Mouse (Mus musculus): Measurements from ENCODE around the gene Gm10053. TPM values are rescaled to one million over a fixed set of nuclear protein-coding genes. Genes with fewer than 3 reads are reported as not detected.
"Not testable (repeated sequence)": the region's sequence is repeated elsewhere in the genome, so short reads cannot be mapped to it uniquely, and the experiment has no call there.

Gene Gm10053
- 8.1 and 12.9 TPM in 2 replicates for polyA plus RNA-seq (2012; rRNA removed)

GRCm38 (mm10) chr19:24875129-24875870 is at the start of gene Gm10053:
Gene Gm10053 (plus strand): TSS chr19:24875686.
- not testable (repeated sequence) for H3K36me3 ChIP-seq (ENCODE audit: control insufficient read depth, insufficient read depth, low read length); DNase-seq; H3K27ac ChIP-seq (ENCODE audit: control insufficient read depth, insufficient read depth, low read length); H3K27me3 ChIP-seq (ENCODE audit: control insufficient read depth, insufficient read depth, low read length); H3K4me3 ChIP-seq (ENCODE audit: control insufficient read depth, insufficient read depth, low read length); H3K4me1 ChIP-seq (replicated peaks; ENCODE audit: control insufficient read depth, insufficient read depth, low read length)
- 76% methylated on average over 23 of the region's 26 CpGs for WGBS

GRCm38 (mm10) chr19:24842080-24842479 is 33.4 kb upstream of the Gm10053 start:
- 80% methylated on average over 3 of the region's 3 CpGs for WGBS

GRCm38 (mm10) chr19:24845007-24845546 is 30.4 kb upstream of the Gm10053 start:
- Histone ChIP-seq H3K27me3 (ENCODE audit: control insufficient read depth, insufficient read depth, low read length) (no peaks in the 10 kb centered on the region), H3K4me1 (replicated peaks; ENCODE audit: control insufficient read depth, insufficient read depth, low read length) (no peaks in the 10 kb centered on the region), H3K27ac (ENCODE audit: control insufficient read depth, insufficient read depth, low read length) (no peak overlapping the region), H3K4me3 (ENCODE audit: control insufficient read depth, insufficient read depth, low read length) (no peak overlapping the region), H3K36me3 (ENCODE audit: control insufficient read depth, insufficient read depth, low read length) (no peaks in the 10 kb centered on the region)
- WGBS, result 47% methylated on average over 7 of the region's 7 CpGs
- TF ChIP-seq POLR2A (IDR thresholded peaks at IDR 0.05; ENCODE audit: control insufficient read depth, extremely low read depth, insufficient read depth, low read length, poor library complexity), result no peak
- no peak for DNase-seq

More at GRCm38 (mm10) chr19:24842080-24842479, 33.4 kb upstream of the Gm10053 start:
- TF ChIP-seq CTCF (IDR thresholded peaks at IDR 0.05; ENCODE audit: borderline replicate concordance, control insufficient read depth, extremely low read depth, insufficient read depth, low read length, poor library complexity), result no peak
- TF ChIP-seq POLR2A (IDR thresholded peaks at IDR 0.05; ENCODE audit: control insufficient read depth, extremely low read depth, insufficient read depth, low read length, poor library complexity), result no peak
- Histone ChIP-seq H3K4me3 (ENCODE audit: control insufficient read depth, insufficient read depth, low read length) (no peak overlapping the region), H3K27me3 (ENCODE audit: control insufficient read depth, insufficient read depth, low read length) (no peaks in the 10 kb centered on the region), H3K27ac (ENCODE audit: control insufficient read depth, insufficient read depth, low read length) (no peak overlapping the region), H3K4me1 (replicated peaks; ENCODE audit: control insufficient read depth, insufficient read depth, low read length) (no peaks in the 10 kb centered on the region), H3K36me3 (ENCODE audit: control insufficient read depth, insufficient read depth, low read length) (no peaks in the 10 kb centered on the region)
- DNase-seq, result no peak

- H3K4me1 ChIP-seq (replicated peaks; ENCODE audit: control insufficient read depth, insufficient read depth, low read length), result no peaks in the 10 kb centered on the region
- TF ChIP-seq CTCF (IDR thresholded peaks at IDR 0.05; ENCODE audit: borderline replicate concordance, control insufficient read depth, extremely low read depth, insufficient read depth, low read length, poor library complexity) (no peak), POLR2A (IDR thresholded peaks at IDR 0.05; ENCODE audit: control insufficient read depth, extremely low read depth, insufficient read depth, low read length, poor library complexity) (no peak)
- H3K27ac ChIP-seq (ENCODE audit: control insufficient read depth, insufficient read depth, low read length), result no peak overlapping the region
- no peak overlapping the region for H3K4me3 ChIP-seq (ENCODE audit: control insufficient read depth, insufficient read depth, low read length)
- H3K27me3 ChIP-seq (ENCODE audit: control insufficient read depth, insufficient read depth, low read length), result no peaks in the 10 kb centered on the region
- H3K36me3 ChIP-seq (ENCODE audit: control insufficient read depth, insufficient read depth, low read length), result no peaks in the 10 kb centered on the region
- WGBS, result 92% methylated on average over 7 of the region's 7 CpGs
- DNase-seq, result no peak
Observed at GRCm38 (mm10) chr19:24848345-24848744, 27.1 kb upstream of the Gm10053 start.

GRCm38 (mm10) chr19:24848844-24849243 is 26.6 kb upstream of the Gm10053 start:
- TF ChIP-seq POLR2A (IDR thresholded peaks at IDR 0.05; ENCODE audit: control insufficient read depth, extremely low read depth, insufficient read depth, low read length, poor library complexity) (no peak), CTCF (IDR thresholded peaks at IDR 0.05; ENCODE audit: borderline replicate concordance, control insufficient read depth, extremely low read depth, insufficient read depth, low read length, poor library complexity) (no peak)
- H3K36me3 ChIP-seq (ENCODE audit: control insufficient read depth, insufficient read depth, low read length), result no peaks in the 10 kb centered on the region
- no peak overlapping the region for H3K4me3 ChIP-seq (ENCODE audit: control insufficient read depth, insufficient read depth, low read length)
- no peaks in the 10 kb centered on the region for H3K27me3 ChIP-seq (ENCODE audit: control insufficient read depth, insufficient read depth, low read length)
- H3K4me1 ChIP-seq (replicated peaks; ENCODE audit: control insufficient read depth, insufficient read depth, low read length), result no peaks in the 10 kb centered on the region
- H3K27ac ChIP-seq (ENCODE audit: control insufficient read depth, insufficient read depth, low read length), result no peak overlapping the region
- WGBS, result 71% methylated on average over 2 of the region's 2 CpGs
- no peak for DNase-seq

- DNase-seq, result no peak
- Histone ChIP-seq H3K27ac (ENCODE audit: control insufficient read depth, insufficient read depth, low read length) (no peak overlapping the region), H3K4me1 (replicated peaks; ENCODE audit: control insufficient read depth, insufficient read depth, low read length) (no peaks in the 10 kb centered on the region), H3K4me3 (ENCODE audit: control insufficient read depth, insufficient read depth, low read length) (no peak overlapping the region), H3K36me3 (ENCODE audit: control insufficient read depth, insufficient read depth, low read length) (no peaks in the 10 kb centered on the region), H3K27me3 (ENCODE audit: control insufficient read depth, insufficient read depth, low read length) (no peaks in the 10 kb centered on the region)
- WGBS, result 92% methylated on average over 21 of the region's 21 CpGs
- TF ChIP-seq CTCF (IDR thresholded peaks at IDR 0.05; ENCODE audit: borderline replicate concordance, control insufficient read depth, extremely low read depth, insufficient read depth, low read length, poor library complexity) (no peak), POLR2A (IDR thresholded peaks at IDR 0.05; ENCODE audit: control insufficient read depth, extremely low read depth, insufficient read depth, low read length, poor library complexity) (no peak)
Observed at GRCm38 (mm10) chr19:24851456-24852315, 23.8 kb upstream of the Gm10053 start.

Measured in thymus, adult 2 months (tissue).